Mouse (Mus musculus) gastrocnemius, postnatal 4 days (tissue): ENCODE results near the gene Gm42669. TPM values are rescaled to one million over a fixed set of nuclear protein-coding genes. Genes with fewer than 3 reads are reported as not detected.

Source experiments
- DNase-seq, 2 experiments: peaks; one replicate each; pipeline ENCODE4 v3.0.0; 2021 to 2022; ENCODE audit warnings: low spot score in 2 of 2, mixed read lengths in 2 of 2
- total RNA-seq, 2 experiments: library from RNA; stranded (reverse); gene quantifications; 2 replicates each; pipeline ENCODE4 v1.2.3; 2021

The Gm42669 gene
- total RNA-seq, 2 experiments from 2014 or later = 0.16 to 0.17 TPM

GRCm38 (mm10) chr5:107521386-107521785, 14.0 kb downstream of the Gm42669 start:
- DNase-seq = no peak

DNA sequence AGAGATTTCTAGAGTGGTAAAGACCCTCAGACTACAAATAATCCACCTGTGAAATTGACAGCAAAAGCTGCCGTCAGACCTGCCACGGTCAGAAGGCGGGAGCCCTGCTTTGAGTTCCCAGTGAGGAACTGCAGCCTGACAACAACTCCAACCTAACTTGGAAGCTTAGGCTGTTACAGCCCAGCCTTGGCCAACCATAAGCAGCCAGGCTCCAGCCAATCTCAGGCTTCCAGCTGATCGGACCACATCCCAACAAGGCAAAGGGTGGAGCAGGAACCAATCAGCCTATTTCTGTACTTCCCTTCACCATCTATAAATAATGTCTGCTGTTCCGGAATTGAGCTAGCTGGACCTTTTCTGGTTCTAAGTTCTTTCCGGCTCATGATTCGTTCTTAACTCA, 14.5 kb downstream of the Gm42669 start:
- no peak for DNase-seq

- no peak for DNase-seq
Observed at GRCm38 (mm10) chr5:107524281-107524680, 16.9 kb downstream of the Gm42669 start.

GRCm38 (mm10) chr5:107528856-107529255, 21.4 kb downstream of the Gm42669 start:
- no peak for DNase-seq

DNA sequence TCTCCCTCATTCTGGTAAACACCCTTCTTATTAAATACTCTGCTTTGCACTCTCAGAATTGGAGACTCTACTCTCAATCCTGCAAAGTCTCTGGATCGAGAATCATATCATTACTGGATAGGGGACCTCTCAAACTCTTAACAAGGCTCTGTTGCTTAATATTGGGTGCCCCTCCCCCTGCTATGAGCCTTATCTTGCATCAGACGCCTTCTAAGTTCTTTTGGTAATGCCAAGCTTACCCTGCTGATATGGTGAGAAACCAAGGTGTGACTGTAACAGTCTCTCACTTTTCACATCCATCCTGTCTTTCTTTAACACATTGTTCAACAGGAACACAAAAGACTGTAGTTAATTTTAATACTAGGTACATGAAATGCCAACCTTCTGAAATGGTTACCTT, 26.2 kb downstream of the Gm42669 start:
- DNase-seq = no peak

- DNase-seq = no peak
Observed at GRCm38 (mm10) chr5:107534581-107534980, 27.2 kb downstream of the Gm42669 start, which contains the start of gene 1700028K03Rik. Gene 1700028K03Rik (plus strand): TSS chr5:107534709.

DNA sequence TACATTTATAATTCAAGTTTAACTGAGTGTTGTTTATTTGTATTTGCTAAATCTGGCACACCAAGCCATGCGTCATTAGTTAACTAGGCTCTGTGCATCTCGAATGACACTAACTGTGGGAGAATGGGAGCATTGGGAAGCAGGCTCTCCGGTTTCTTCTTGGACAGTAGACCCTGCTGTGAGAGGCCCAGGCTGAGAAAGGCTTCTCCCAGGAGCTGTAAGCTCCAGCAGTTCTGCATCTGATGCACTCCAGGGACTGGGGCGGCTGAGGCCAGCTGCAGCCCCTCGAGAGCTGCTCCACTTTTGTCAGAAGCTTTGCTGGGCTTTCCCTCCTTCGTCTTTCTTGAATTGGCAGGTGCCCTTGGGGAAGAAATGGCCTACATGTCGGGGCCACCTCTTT, 34.3 kb downstream of the Gm42669 start:
- DNase-seq = peak; percentile 21 to 38

DNA sequence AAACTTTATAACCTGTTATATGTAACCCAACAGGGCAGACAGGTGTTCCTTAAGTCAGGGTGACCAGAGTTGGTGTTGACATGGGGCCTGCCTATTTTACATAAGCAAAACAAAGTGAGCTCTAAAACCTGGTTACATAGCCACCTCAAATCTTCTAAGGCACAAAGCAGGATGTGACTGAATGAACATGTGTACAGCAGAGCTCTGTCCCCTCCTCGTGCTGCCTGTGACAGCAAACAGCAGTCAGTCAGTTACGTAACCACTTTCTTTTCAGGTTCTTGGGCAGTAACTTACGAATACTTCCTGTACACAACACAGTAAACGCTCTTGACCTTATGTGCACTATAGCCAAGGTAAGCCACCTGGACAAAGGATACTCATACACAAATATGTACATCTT, 38.5 kb downstream of the Gm42669 start:
- no peak for DNase-seq

GRCm38 (mm10) chr5:107547955-107548354, 40.5 kb downstream of the Gm42669 start:
- DNase-seq = no peak

- DNase-seq = no peak
Observed at GRCm38 (mm10) chr5:107548444-107548843, 41.0 kb downstream of the Gm42669 start.

GRCm38 (mm10) chr5:107554336-107554735, 46.9 kb downstream of the Gm42669 start:
- no peak for DNase-seq

GRCm38 (mm10) chr5:107556969-107557368, 49.5 kb downstream of the Gm42669 start:
- DNase-seq = no peak

DNA sequence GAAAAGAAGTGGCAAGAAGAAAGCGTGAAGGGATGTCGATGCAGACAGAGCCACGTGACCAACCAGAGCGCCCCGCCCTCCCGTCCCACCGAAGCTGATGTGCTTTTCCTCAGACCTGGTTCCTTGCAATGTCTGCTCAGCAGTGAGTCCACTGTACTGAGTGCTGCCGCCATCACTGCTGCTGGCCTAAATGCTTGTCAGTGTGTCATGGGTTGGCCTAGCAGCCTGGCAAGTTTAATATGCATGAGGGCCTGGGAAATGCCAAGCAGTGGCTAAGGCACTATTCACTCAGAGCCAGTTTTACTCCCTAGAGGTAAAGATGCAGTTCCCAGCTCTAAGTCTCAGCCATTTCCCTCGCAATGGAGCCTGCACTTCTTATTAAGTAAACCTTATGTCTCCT, 61.7 kb downstream of the Gm42669 start:
- no peak for DNase-seq

GRCm38 (mm10) chr5:107597301-107598077, 90.1 kb downstream of the Gm42669 start, which contains the start of the genes Rpap2 and Glmn:
Gene Rpap2 (plus strand): TSS chr5:107597373.
Gene Glmn (minus strand): TSS chr5:107597888.
- DNase-seq = peak; percentile 77 to 82

- DNase-seq = no peak
Observed at GRCm38 (mm10) chr5:107598380-107598779, 91.0 kb downstream of the Gm42669 start.

- DNase-seq = peak in 1 of 2 experiments; percentile 24
Observed at GRCm38 (mm10) chr5:107611224-107611623, 103.8 kb downstream of the Gm42669 start.

DNA sequence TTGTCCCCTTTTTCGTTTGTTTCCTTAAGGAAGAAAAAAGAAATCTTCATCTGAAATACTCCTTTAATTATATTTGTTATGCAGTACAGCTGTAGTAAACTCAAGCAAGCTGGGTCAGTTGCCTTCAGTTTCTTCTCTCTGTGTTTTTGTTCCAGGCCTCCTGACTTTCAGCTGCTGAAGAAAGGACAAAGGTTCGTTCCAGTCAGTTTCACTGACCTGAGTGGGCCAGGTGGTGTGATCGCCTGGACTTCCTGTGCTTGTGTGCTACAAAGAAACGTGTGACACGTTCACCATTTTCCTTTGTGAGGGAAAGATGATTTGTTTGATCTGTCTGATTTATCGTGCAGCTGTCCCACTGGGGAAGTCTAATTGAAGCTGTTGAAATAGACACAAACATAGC, 110.6 kb downstream of the Gm42669 start:
- no peak for DNase-seq

DNA sequence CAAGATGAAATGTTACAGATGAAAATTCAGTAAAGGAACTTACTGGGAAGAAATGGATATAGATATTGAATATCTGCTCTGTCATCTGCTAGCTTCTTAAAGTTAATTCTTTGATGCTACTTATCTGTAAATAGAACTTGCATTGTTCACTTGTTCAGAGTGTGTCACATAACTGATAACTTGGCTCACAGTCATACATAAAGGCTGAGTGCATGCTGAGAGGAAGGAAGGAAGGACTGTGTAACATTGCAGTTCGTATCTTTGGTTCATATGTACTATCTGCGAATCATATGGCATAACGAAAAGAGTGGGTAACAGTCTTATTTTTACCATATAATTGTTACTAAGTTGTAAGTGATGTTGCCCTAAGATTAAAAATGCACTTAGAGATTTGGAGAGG, 113.9 kb downstream of the Gm42669 start:
- DNase-seq = no peak

Other genes with a start within 250 kb of the Gm42669 start
- gene Tgfbr3, start 218.0 kb upstream of the Gm42669 start, total RNA-seq = 10 to 100 TPM; 57.1 to 57.3 TPM
- 1 to 10 TPM; 5.2 TPM for gene Brdt, start 176.5 kb upstream of the Gm42669 start, total RNA-seq
- gene Ephx4, start 104.9 kb upstream of the Gm42669 start, total RNA-seq = 1 to 10 TPM; 3.5 to 4.2 TPM
- not detected for gene Lpcat2b, start 76.1 kb upstream of the Gm42669 start, total RNA-seq
- gene Btbd8, start 69.6 kb upstream of the Gm42669 start, total RNA-seq = 10 to 100 TPM; 14.1 to 15.6 TPM
- under 1 TPM; 0.13 to 0.17 TPM for gene 1700028K03Rik, start 27.1 kb downstream of the Gm42669 start, total RNA-seq
- gene Rpap2, start 89.8 kb downstream of the Gm42669 start, total RNA-seq = 10 to 100 TPM; 14.7 to 18.3 TPM
- gene Glmn, start 90.3 kb downstream of the Gm42669 start, total RNA-seq = 10 to 100 TPM; 17.3 TPM
- gene Gfi1, start 218.4 kb downstream of the Gm42669 start, total RNA-seq = under 1 TPM; 0.26 to 0.66 TPM